In the genomic region with DNA sequence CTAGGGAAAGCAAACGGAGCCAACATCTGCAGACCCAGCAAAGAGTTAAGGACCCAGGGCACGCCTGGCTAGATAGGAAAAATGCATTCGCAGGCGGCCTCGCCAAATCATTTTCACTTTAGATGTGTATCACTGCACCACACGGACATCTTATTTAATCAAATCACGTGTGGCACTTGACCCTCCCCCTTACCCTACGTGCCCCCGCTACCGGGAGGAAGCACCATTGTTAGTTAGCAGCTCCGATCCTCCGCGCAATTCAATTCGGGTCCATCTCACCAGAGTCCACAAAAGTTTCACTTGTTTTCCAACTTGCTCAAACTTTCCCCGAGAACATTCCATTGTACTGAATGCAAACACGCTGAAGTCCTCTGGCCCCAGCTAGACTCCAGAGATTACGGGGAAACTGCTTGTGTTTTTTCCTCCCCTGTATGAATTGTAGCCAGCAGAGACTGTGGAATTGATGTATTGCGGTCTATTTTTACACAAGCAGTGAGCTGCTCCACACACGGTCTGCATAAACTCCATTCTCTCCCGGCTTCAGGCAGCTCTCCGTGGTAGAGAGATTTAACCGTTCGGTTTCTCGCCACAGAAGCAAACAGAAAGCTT, we compare ENCODE assay signal across 8 mouse cellular contexts. TPM values are rescaled to one million over a fixed set of nuclear protein-coding genes. Genes with fewer than 3 reads are reported as not detected.
DNase-seq lines count a peak whose midpoint lies in the region; ATAC-seq and TF ChIP-seq lines count a peak whose summit lies in the region.

No protein-coding gene starts in this region.

- H3K4me2 ChIP-seq in embryonic facial prominence, embryonic 11.5 days (ENCODE audit: low read depth, low read length) = peak overlapping the region; percentile 49
- peak overlapping the region; percentile 75 for H3K4me2 ChIP-seq in intestine, postnatal 0 days (replicated peaks; ENCODE audit: low read depth)
- H3K4me2 ChIP-seq in limb, embryonic 13.5 days (replicated peaks) = peak overlapping the region; percentile 71
- H3K4me2 ChIP-seq in midbrain, embryonic 12.5 days (replicated peaks) = peak overlapping the region; percentile 63

- no peaks in the 10 kb centered on the region for H3K79me2 ChIP-seq in heart, adult 2 months (replicated peaks; ENCODE audit: control insufficient read depth, insufficient read depth, low read length)

- ATAC-seq in erythroblast, adult 5-6 weeks (replicated peaks; ENCODE audit: low FRiP score, poor library complexity, severe bottlenecking) = no peak
- peak; percentile 61; the same call in 1 of the 2 replicates for ATAC-seq in embryonic facial prominence, embryonic 11.5 days (replicated peaks; ENCODE audit: insufficient number of reproducible peaks, low FRiP score, low TSS enrichment, low read depth)
- ATAC-seq in intestine, postnatal 0 days = peak; percentile 54
- ATAC-seq in limb, embryonic 13.5 days (ENCODE audit: low FRiP score, low read depth) = peak; percentile 66; the same call in 1 of the 2 replicates
- ATAC-seq in midbrain, embryonic 12.5 days (ENCODE audit: low FRiP score, low read depth) = peak; percentile 87

- no peaks in the 10 kb centered on the region for H3K36me3 ChIP-seq in erythroblast, embryonic 14.5 days (ENCODE audit: control insufficient read depth)
- H3K36me3 ChIP-seq in embryonic facial prominence, embryonic 11.5 days (replicated peaks; ENCODE audit: control insufficient read depth, insufficient read depth, low read depth, low read length) = no peaks in the 10 kb centered on the region
- peaks cover 8% of the 10 kb centered on the region for H3K36me3 ChIP-seq in heart, adult 2 months (ENCODE audit: control insufficient read depth, insufficient read depth, low read length)
- no peaks in the 10 kb centered on the region for H3K36me3 ChIP-seq in intestine, postnatal 0 days (ENCODE audit: control insufficient read depth, insufficient read depth)
- no peaks in the 10 kb centered on the region for H3K36me3 ChIP-seq in limb, embryonic 13.5 days
- H3K36me3 ChIP-seq in midbrain, embryonic 12.5 days = no peaks in the 10 kb centered on the region

- TF ChIP-seq EP300 in heart, adult 2 months (IDR thresholded peaks at IDR 0.05; ENCODE audit: insufficient read depth, low read depth, low read length) = no peak

- peak overlapping the region; percentile 49 for H3K9ac ChIP-seq in embryonic facial prominence, embryonic 11.5 days (replicated peaks; ENCODE audit: low read length)
- peak overlapping the region; percentile 87 for H3K9ac ChIP-seq in heart, adult 2 months (ENCODE audit: low read depth, low read length)
- H3K9ac ChIP-seq in intestine, postnatal 0 days (ENCODE audit: low read depth, low read length) = peak overlapping the region; percentile 45
- peak overlapping the region; percentile 67 for H3K9ac ChIP-seq in limb, embryonic 13.5 days
- peak overlapping the region; percentile 37 for H3K9ac ChIP-seq in midbrain, embryonic 12.5 days (replicated peaks)

- intact Hi-C loops in heart, adult 2 months (cut with DNase I) = loop anchor here (5.0 kb wide), 1 partner anchor 40 kb away; no protein-coding TSS in a partner anchor

- peak; percentile 54; the same call in 1 of the 2 replicates for TF ChIP-seq POLR2A in heart, adult 2 months (IDR thresholded peaks at IDR 0.05; ENCODE audit: insufficient read depth, low read depth, low read length)

- 0 out of 2 replicates have a peak overlapping the region, but pooled peaks have one; percentile 2 for H3K27ac ChIP-seq in embryonic facial prominence, embryonic 11.5 days (replicated peaks; ENCODE audit: low read depth, low read length)
- peak overlapping the region; percentile 86 for H3K27ac ChIP-seq in heart, adult 2 months
- peak overlapping the region; percentile 85 for H3K27ac ChIP-seq in intestine, postnatal 0 days (ENCODE audit: low read depth, low read length)
- peak overlapping the region; percentile 73 for H3K27ac ChIP-seq in limb, embryonic 13.5 days
- H3K27ac ChIP-seq in midbrain, embryonic 12.5 days (replicated peaks) = peak overlapping the region; percentile 55

- no peaks in the 10 kb centered on the region for H3K4me1 ChIP-seq in erythroblast, embryonic 14.5 days (ENCODE audit: control insufficient read depth)
- no peaks in the 10 kb centered on the region for H3K4me1 ChIP-seq in embryonic facial prominence, embryonic 11.5 days (ENCODE audit: control insufficient read depth, insufficient read depth, low read length)
- H3K4me1 ChIP-seq in heart, adult 2 months (ENCODE audit: control insufficient read depth, insufficient read depth, low read length) = peaks cover 4% of the 10 kb centered on the region
- peaks cover 7% of the 10 kb centered on the region; the same call in 1 of the 2 replicates for H3K4me1 ChIP-seq in intestine, postnatal 0 days (replicated peaks; ENCODE audit: control insufficient read depth, insufficient read depth, low read length)
- peaks cover 16% of the 10 kb centered on the region for H3K4me1 ChIP-seq in limb, embryonic 13.5 days
- peaks cover 9% of the 10 kb centered on the region for H3K4me1 ChIP-seq in midbrain, embryonic 12.5 days

- H3K4me3 ChIP-seq in erythroblast, embryonic 14.5 days (replicated peaks) = peak overlapping the region; percentile 50
- peak overlapping the region; percentile 43 for H3K4me3 ChIP-seq in embryonic facial prominence, embryonic 11.5 days (ENCODE audit: low read depth, low read length)
- peak overlapping the region; percentile 79 for H3K4me3 ChIP-seq in heart, adult 2 months
- H3K4me3 ChIP-seq in intestine, postnatal 0 days (ENCODE audit: low read depth, low read length) = peak overlapping the region; percentile 68
- H3K4me3 ChIP-seq in limb, embryonic 13.5 days = peak overlapping the region; percentile 61
- H3K4me3 ChIP-seq in midbrain, embryonic 12.5 days = peak overlapping the region; percentile 47

- H3K9me3 ChIP-seq in erythroblast, embryonic 14.5 days (ENCODE audit: control insufficient read depth, low read length) = no peaks in the 10 kb centered on the region
- no peaks in the 10 kb centered on the region for H3K9me3 ChIP-seq in embryonic facial prominence, embryonic 11.5 days (replicated peaks; ENCODE audit: control insufficient read depth, low read length)
- H3K9me3 ChIP-seq in intestine, postnatal 0 days (ENCODE audit: control insufficient read depth) = no peaks in the 10 kb centered on the region
- no peaks in the 10 kb centered on the region for H3K9me3 ChIP-seq in limb, embryonic 13.5 days
- H3K9me3 ChIP-seq in midbrain, embryonic 12.5 days = no peaks in the 10 kb centered on the region

- 2% methylated on average over 24 of the region's 24 CpGs for whole genome bisulfite sequencing in embryonic facial prominence, embryonic 11.5 days
- under 1% methylated on average over 24 of the region's 24 CpGs for WGBS in heart, adult 2 months
- under 1% methylated on average over 24 of the region's 24 CpGs for WGBS in intestine, postnatal 0 days
- WGBS in limb, embryonic 13.5 days = under 1% methylated on average over 24 of the region's 24 CpGs
- WGBS in midbrain, embryonic 12.5 days = 1% methylated on average over 24 of the region's 24 CpGs

- peaks cover 6% of the 10 kb centered on the region for H3K27me3 ChIP-seq in erythroblast, embryonic 14.5 days (ENCODE audit: control insufficient read depth)
- H3K27me3 ChIP-seq in embryonic facial prominence, embryonic 11.5 days (ENCODE audit: control insufficient read depth, insufficient read depth, low read length) = no peaks in the 10 kb centered on the region
- H3K27me3 ChIP-seq in heart, adult 2 months (ENCODE audit: control insufficient read depth, insufficient read depth, low read length) = no peaks in the 10 kb centered on the region
- no peaks in the 10 kb centered on the region for H3K27me3 ChIP-seq in intestine, postnatal 0 days (replicated peaks; ENCODE audit: control insufficient read depth, insufficient read depth, low read length)
- 0 out of 2 replicates have a peak, but pooled peaks cover 5% of the 10 kb centered on the region for H3K27me3 ChIP-seq in limb, embryonic 13.5 days
- no peaks in the 10 kb centered on the region for H3K27me3 ChIP-seq in midbrain, embryonic 12.5 days

- TF ChIP-seq CTCF in heart, adult 2 months (IDR thresholded peaks at IDR 0.05) = no peak
- no peak for TF ChIP-seq CTCF in intestine, postnatal 0 days (IDR thresholded peaks at IDR 0.05; ENCODE audit: low read depth)

- DNase-seq in embryonic facial prominence, embryonic 11.5 days (ENCODE audit: low spot score) = peak; percentile 73
- peak; percentile 70 for DNase-seq in heart, adult 2 months
- DNase-seq in skeletal muscle tissue, adult 2 months (ENCODE audit: low read depth, low spot score) = peak; percentile 69

RNA-seq across cellular contexts. Expression of gene Ppargc1a, which starts 14.9 kb away (rescaled TPM):
- 0.02 TPM in 1 of 2 replicates, not detected in the other for polyA plus RNA-seq in erythroblast, embryonic 14.5 days (2012)
- not detected in 2 replicates for total RNA-seq in erythroblast, adult 5-6 weeks (2015; ENCODE audit: low replicate concordance)
- not detected in 2 replicates for total RNA-seq in erythroblast, adult 5-6 weeks (2017; ENCODE audit: low replicate concordance)
- polyA plus RNA-seq in embryonic facial prominence, embryonic 11.5 days (2014; fragmentation: Nextera tagmentation; extraction: Ambion mirVana) = 2.7 and 3.2 TPM in 2 replicates
- 100 to 1,000 TPM; 129 to 146 TPM for total RNA-seq in heart, adult 2 months (2021)
- polyA plus RNA-seq in heart, adult 2 months (2012; rRNA removed) = 27.9 and 46.5 TPM in 2 replicates
- 8.1 and 8.3 TPM in 2 replicates for polyA plus RNA-seq in intestine, postnatal 0 days (2015; fragmentation: Nextera tagmentation; extraction: Ambion mirVana)
- polyA plus RNA-seq in limb, embryonic 13.5 days (2015; fragmentation: Nextera tagmentation; extraction: Ambion mirVana) = 2.6 and 3.4 TPM in 2 replicates
- 3.9 and 4.5 TPM in 2 replicates for polyA plus RNA-seq in midbrain, embryonic 12.5 days (2016; fragmentation: Nextera tagmentation; extraction: Ambion mirVana)

Comparison
In these comparisons a context has a peak if more than half of its experiments do, and no peak if none do; other contexts are left out.
1. H3K27ac ChIP-seq: peak in every context shown above with its lines; median percentile 86 in heart, adult 2 months; 85 in intestine, postnatal 0 days; 73 in limb, embryonic 13.5 days; 55 in midbrain, embryonic 12.5 days; 2 in embryonic facial prominence, embryonic 11.5 days.
2. H3K9ac ChIP-seq: peak in every context shown above with its lines; median percentile 87 in heart, adult 2 months; 67 in limb, embryonic 13.5 days; 49 in embryonic facial prominence, embryonic 11.5 days; 45 in intestine, postnatal 0 days; 37 in midbrain, embryonic 12.5 days.